Mouse (Mus musculus): ENCODE measurements around the gene Gm8180. TPM values are rescaled to one million over a fixed set of nuclear protein-coding genes. Genes with fewer than 3 reads are reported as not detected.

Gene Gm8180
- polyA plus RNA-seq, 1 experiment from 2014 or later: not detected

Other genes starting within 250 kb of the Gm8180 start
- not detected in 2 replicates for gene Gm5799, start 241.2 kb downstream of the Gm8180 start, polyA plus RNA-seq (2015; fragmentation: Nextera tagmentation; extraction: Ambion mirVana)
- not detected in 2 replicates for gene Gm17654, start 205.6 kb downstream of the Gm8180 start, polyA plus RNA-seq (2015; fragmentation: Nextera tagmentation; extraction: Ambion mirVana)
- gene Gm10375, start 176.7 kb downstream of the Gm8180 start, polyA plus RNA-seq (2015; fragmentation: Nextera tagmentation; extraction: Ambion mirVana): not detected in 2 replicates
- gene Gm8165, start 107.5 kb downstream of the Gm8180 start, polyA plus RNA-seq (2015; fragmentation: Nextera tagmentation; extraction: Ambion mirVana): not detected in 2 replicates
- 0.72 and 1.0 TPM in 2 replicates for gene Gm7324, start 86.9 kb downstream of the Gm8180 start, polyA plus RNA-seq (2015; fragmentation: Nextera tagmentation; extraction: Ambion mirVana)
- not detected in 2 replicates for gene Gm16506, start 57.3 kb downstream of the Gm8180 start, polyA plus RNA-seq (2015; fragmentation: Nextera tagmentation; extraction: Ambion mirVana)
- not detected in 2 replicates for gene Gm6526, start 36.9 kb downstream of the Gm8180 start, polyA plus RNA-seq (2015; fragmentation: Nextera tagmentation; extraction: Ambion mirVana)
- gene Ear1, start 90.8 kb upstream of the Gm8180 start, polyA plus RNA-seq (2015; fragmentation: Nextera tagmentation; extraction: Ambion mirVana): not detected in 2 replicates
- not detected in 2 replicates for gene Ear10, start 138.8 kb upstream of the Gm8180 start, polyA plus RNA-seq (2015; fragmentation: Nextera tagmentation; extraction: Ambion mirVana)
- gene Gm8113, start 140.6 kb upstream of the Gm8180 start, polyA plus RNA-seq (2015; fragmentation: Nextera tagmentation; extraction: Ambion mirVana): 4.4 and 4.7 TPM in 2 replicates
- not detected in 2 replicates for gene Ang5, start 172.3 kb upstream of the Gm8180 start, polyA plus RNA-seq (2015; fragmentation: Nextera tagmentation; extraction: Ambion mirVana)
- not detected in 2 replicates for gene Ang6, start 217.5 kb upstream of the Gm8180 start, polyA plus RNA-seq (2015; fragmentation: Nextera tagmentation; extraction: Ambion mirVana)

Data from forebrain, embryonic 15.5 days (tissue).